Mouse (Mus musculus) hematopoietic multipotent progenitor cell, adult 10-12 weeks (in vitro differentiated cells): ENCODE results near the gene Tfap2a. TPM values are rescaled to one million over a fixed set of nuclear protein-coding genes. Genes with fewer than 3 reads are reported as not detected.

Experiments
- polyA plus RNA-seq: library from polyadenylated mRNA; stranded (reverse); fragments of >175 nt; gene quantifications from 2 replicates; pipeline ENCODE4 v1.2.3, GENCODE M21; 2012; ENCODE audit warnings: low replicate concordance

Tfap2a gene
- 0.03 and 0.12 TPM in 2 replicates for polyA plus RNA-seq

GRCm38 (mm10) chr13:40738196-40738880, at the start of gene Tfap2a:
Gene Tfap2a (minus strand): TSS chr13:40738376.

Other genes with a start within 250 kb of the Tfap2a start
- 5.6 and 10.9 TPM in 2 replicates for gene Gcnt2, start 121.4 kb upstream of the Tfap2a start, polyA plus RNA-seq